Mouse (Mus musculus): ENCODE results near the gene Cep83. TPM values are rescaled to one million over a fixed set of nuclear protein-coding genes. Genes with fewer than 3 reads are reported as not detected.

Gene Cep83
- polyA plus RNA-seq, 1 experiment from 2014 or later, result 25.9 TPM

- no peak overlapping the region for H3K9ac ChIP-seq (replicated peaks; ENCODE audit: low read depth, low read length)
- H3K27ac ChIP-seq (ENCODE audit: low read depth, low read length), result no peak overlapping the region
- no peaks in the 10 kb centered on the region for H3K27me3 ChIP-seq (ENCODE audit: control insufficient read depth, insufficient read depth, low read length)
- no peaks in the 10 kb centered on the region for H3K36me3 ChIP-seq (ENCODE audit: control insufficient read depth, insufficient read depth, low read length)
- no peak for ATAC-seq (ENCODE audit: low read depth)
- WGBS, result 75% methylated on average over 2 of the region's 2 CpGs
- no peak overlapping the region for H3K4me2 ChIP-seq (ENCODE audit: low read depth, low read length)
- no peak overlapping the region for H3K4me3 ChIP-seq (ENCODE audit: low read depth, low read length)
- no peaks in the 10 kb centered on the region for H3K9me3 ChIP-seq (ENCODE audit: control insufficient read depth, low read length)
- no peaks in the 10 kb centered on the region for H3K4me1 ChIP-seq (ENCODE audit: control insufficient read depth, insufficient read depth, low read length)
These were observed 51.8 kb downstream of the Cep83 start for GRCm38 (mm10) chr10:94740221-94740620.

DNA sequence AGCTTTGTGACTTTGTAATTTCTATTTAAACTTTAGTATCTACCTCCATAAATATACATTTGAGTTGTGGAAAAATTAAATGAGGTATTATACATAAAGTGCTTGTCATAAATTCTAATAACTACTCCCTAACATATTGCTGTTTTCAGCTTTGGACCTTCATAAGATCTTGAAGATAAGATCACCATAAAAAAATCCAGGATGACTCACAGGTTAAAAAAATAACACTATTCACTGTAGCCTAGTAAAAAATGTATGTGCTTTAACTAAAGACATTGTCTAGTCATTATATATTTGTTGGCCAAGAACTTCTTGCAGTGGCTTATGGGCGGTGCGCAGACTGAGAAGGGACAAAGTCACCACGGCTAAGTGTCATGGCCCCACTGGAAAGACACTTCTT, 53.0 kb downstream of the Cep83 start:
- no peak overlapping the region for H3K27ac ChIP-seq (ENCODE audit: low read depth, low read length)
- no peak overlapping the region for H3K4me3 ChIP-seq (ENCODE audit: low read depth, low read length)
- H3K4me2 ChIP-seq (ENCODE audit: low read depth, low read length), result no peak overlapping the region
- no peaks in the 10 kb centered on the region for H3K4me1 ChIP-seq (ENCODE audit: control insufficient read depth, insufficient read depth, low read length)
- no peaks in the 10 kb centered on the region for H3K36me3 ChIP-seq (ENCODE audit: control insufficient read depth, insufficient read depth, low read length)
- WGBS, result 99% methylated on average over 3 of the region's 3 CpGs
- H3K9ac ChIP-seq (replicated peaks; ENCODE audit: low read depth, low read length), result no peak overlapping the region
- H3K9me3 ChIP-seq (ENCODE audit: control insufficient read depth, low read length), result no peaks in the 10 kb centered on the region
- no peaks in the 10 kb centered on the region for H3K27me3 ChIP-seq (ENCODE audit: control insufficient read depth, insufficient read depth, low read length)
- ATAC-seq (ENCODE audit: low read depth), result no peak

GRCm38 (mm10) chr10:94747011-94747410, 58.6 kb downstream of the Cep83 start:
- Histone ChIP-seq H3K36me3 (ENCODE audit: control insufficient read depth, insufficient read depth, low read length) (no peaks in the 10 kb centered on the region), H3K4me2 (ENCODE audit: low read depth, low read length) (no peak overlapping the region), H3K27me3 (ENCODE audit: control insufficient read depth, insufficient read depth, low read length) (no peaks in the 10 kb centered on the region), H3K9ac (replicated peaks; ENCODE audit: low read depth, low read length) (no peak overlapping the region), H3K4me3 (ENCODE audit: low read depth, low read length) (no peak overlapping the region), H3K27ac (ENCODE audit: low read depth, low read length) (no peak overlapping the region), H3K4me1 (ENCODE audit: control insufficient read depth, insufficient read depth, low read length) (no peaks in the 10 kb centered on the region), H3K9me3 (ENCODE audit: control insufficient read depth, low read length) (no peaks in the 10 kb centered on the region)
- 80% methylated on average over 2 of the region's 2 CpGs for WGBS
- ATAC-seq (ENCODE audit: low read depth), result no peak

DNA sequence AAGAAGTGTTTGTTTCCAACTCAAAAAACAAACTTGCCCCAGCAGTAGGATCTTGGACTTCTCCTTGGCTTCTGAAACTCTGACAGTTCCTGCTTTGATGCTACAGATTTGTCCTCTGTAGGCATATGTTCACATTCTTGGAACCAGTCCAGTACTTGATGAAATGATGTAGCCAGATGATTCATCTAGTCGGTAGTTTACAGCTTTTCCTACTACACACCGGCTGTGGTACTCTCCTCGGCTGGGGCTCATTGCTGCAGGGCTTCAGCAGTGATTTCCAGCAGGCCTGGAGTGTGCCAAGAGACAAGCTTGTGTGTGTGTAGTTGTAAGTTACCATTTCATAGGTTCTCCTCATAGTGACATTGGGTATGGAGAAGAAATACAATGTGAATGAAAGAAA, 83.0 kb downstream of the Cep83 start:
- H3K27ac ChIP-seq (ENCODE audit: low read depth, low read length), result no peak overlapping the region
- H3K4me1 ChIP-seq (ENCODE audit: control insufficient read depth, insufficient read depth, low read length), result no peaks in the 10 kb centered on the region
- no peak overlapping the region for H3K4me3 ChIP-seq (ENCODE audit: low read depth, low read length)
- ATAC-seq (ENCODE audit: low read depth), result no peak
- no peaks in the 10 kb centered on the region for H3K27me3 ChIP-seq (ENCODE audit: control insufficient read depth, insufficient read depth, low read length)
- H3K36me3 ChIP-seq (ENCODE audit: control insufficient read depth, insufficient read depth, low read length), result no peaks in the 10 kb centered on the region
- no peaks in the 10 kb centered on the region for H3K9me3 ChIP-seq (ENCODE audit: control insufficient read depth, low read length)
- no peak overlapping the region for H3K4me2 ChIP-seq (ENCODE audit: low read depth, low read length)
- WGBS, result 61% methylated on average over 3 of the region's 3 CpGs
- no peak overlapping the region for H3K9ac ChIP-seq (replicated peaks; ENCODE audit: low read depth, low read length)

DNA sequence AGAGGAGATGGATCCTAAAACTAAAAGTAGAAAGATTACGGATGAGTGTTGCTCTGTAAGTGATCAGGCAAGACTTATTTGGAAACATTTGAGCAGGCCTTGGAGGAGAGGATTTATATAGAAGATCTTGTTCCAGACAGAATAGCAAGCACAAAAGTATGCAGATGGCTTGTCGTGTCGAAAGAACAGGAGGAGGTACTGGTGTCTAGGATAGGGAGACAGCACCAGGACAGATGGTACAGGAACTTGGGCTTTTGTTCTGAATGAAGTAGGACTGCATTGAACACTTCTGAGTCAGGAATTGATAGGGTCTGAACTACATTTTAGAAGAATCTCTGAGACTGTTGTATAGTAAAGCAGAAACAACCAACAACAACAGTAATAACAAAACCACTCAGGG, 89.1 kb downstream of the Cep83 start:
- Histone ChIP-seq H3K4me2 (ENCODE audit: low read depth, low read length) (no peak overlapping the region), H3K4me3 (ENCODE audit: low read depth, low read length) (no peak overlapping the region), H3K9me3 (ENCODE audit: control insufficient read depth, low read length) (no peaks in the 10 kb centered on the region), H3K27ac (ENCODE audit: low read depth, low read length) (no peak overlapping the region), H3K4me1 (ENCODE audit: control insufficient read depth, insufficient read depth, low read length) (no peaks in the 10 kb centered on the region), H3K36me3 (ENCODE audit: control insufficient read depth, insufficient read depth, low read length) (no peaks in the 10 kb centered on the region), H3K27me3 (ENCODE audit: control insufficient read depth, insufficient read depth, low read length) (no peaks in the 10 kb centered on the region), H3K9ac (replicated peaks; ENCODE audit: low read depth, low read length) (no peak overlapping the region)
- ATAC-seq (ENCODE audit: low read depth), result no peak
- 96% methylated on average over 3 of the region's 3 CpGs for WGBS

GRCm38 (mm10) chr10:94779319-94779718, 90.9 kb downstream of the Cep83 start:
- Histone ChIP-seq H3K4me2 (ENCODE audit: low read depth, low read length) (no peak overlapping the region), H3K9ac (replicated peaks; ENCODE audit: low read depth, low read length) (no peak overlapping the region), H3K4me1 (ENCODE audit: control insufficient read depth, insufficient read depth, low read length) (no peaks in the 10 kb centered on the region), H3K36me3 (ENCODE audit: control insufficient read depth, insufficient read depth, low read length) (no peaks in the 10 kb centered on the region), H3K4me3 (ENCODE audit: low read depth, low read length) (no peak overlapping the region), H3K27me3 (ENCODE audit: control insufficient read depth, insufficient read depth, low read length) (no peaks in the 10 kb centered on the region), H3K9me3 (ENCODE audit: control insufficient read depth, low read length) (no peaks in the 10 kb centered on the region), H3K27ac (ENCODE audit: low read depth, low read length) (no peak overlapping the region)
- 96% methylated on average over 4 of the region's 4 CpGs for WGBS
- no peak for ATAC-seq (ENCODE audit: low read depth)

DNA sequence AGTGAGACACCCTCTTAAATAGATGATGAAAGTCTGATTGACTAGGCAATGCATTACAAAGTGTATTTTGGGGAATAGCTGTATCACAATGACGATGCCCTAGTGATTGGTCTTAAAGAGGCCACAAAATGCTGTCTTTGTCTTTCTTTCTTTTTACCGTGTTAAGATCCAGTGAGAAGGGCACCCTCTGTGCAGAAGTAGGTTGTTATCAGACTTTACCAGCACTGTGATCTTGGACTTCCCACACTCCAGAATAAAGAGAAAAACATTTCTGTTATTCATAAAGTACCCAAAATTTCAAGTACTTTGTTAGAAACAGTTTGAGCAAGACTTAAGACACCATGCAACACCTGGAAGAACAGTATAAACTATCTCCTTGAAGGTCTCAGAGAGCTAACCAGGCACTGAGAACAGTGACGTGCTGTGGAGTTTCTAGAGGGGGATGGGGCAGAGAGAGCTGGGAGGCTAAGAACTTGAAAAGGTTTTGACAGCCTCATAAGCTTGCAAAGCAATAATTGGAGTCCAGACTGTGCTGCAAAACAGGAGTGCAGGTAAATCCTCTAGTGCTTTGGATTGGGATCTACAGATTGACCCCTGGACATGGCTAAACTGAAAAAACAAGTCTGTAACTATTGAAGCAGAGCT, 92.3 kb downstream of the Cep83 start:
- H3K4me2 ChIP-seq (ENCODE audit: low read depth, low read length), result no peak overlapping the region
- WGBS, result 86% methylated on average over 3 of the region's 3 CpGs
- H3K4me3 ChIP-seq (ENCODE audit: low read depth, low read length), result no peak overlapping the region
- H3K9me3 ChIP-seq (ENCODE audit: control insufficient read depth, low read length), result no peaks in the 10 kb centered on the region
- no peak overlapping the region for H3K27ac ChIP-seq (ENCODE audit: low read depth, low read length)
- no peak overlapping the region for H3K9ac ChIP-seq (replicated peaks; ENCODE audit: low read depth, low read length)
- H3K36me3 ChIP-seq (ENCODE audit: control insufficient read depth, insufficient read depth, low read length), result no peaks in the 10 kb centered on the region
- no peak for ATAC-seq (ENCODE audit: low read depth)
- H3K27me3 ChIP-seq (ENCODE audit: control insufficient read depth, insufficient read depth, low read length), result no peaks in the 10 kb centered on the region
- H3K4me1 ChIP-seq (ENCODE audit: control insufficient read depth, insufficient read depth, low read length), result no peaks in the 10 kb centered on the region

DNA sequence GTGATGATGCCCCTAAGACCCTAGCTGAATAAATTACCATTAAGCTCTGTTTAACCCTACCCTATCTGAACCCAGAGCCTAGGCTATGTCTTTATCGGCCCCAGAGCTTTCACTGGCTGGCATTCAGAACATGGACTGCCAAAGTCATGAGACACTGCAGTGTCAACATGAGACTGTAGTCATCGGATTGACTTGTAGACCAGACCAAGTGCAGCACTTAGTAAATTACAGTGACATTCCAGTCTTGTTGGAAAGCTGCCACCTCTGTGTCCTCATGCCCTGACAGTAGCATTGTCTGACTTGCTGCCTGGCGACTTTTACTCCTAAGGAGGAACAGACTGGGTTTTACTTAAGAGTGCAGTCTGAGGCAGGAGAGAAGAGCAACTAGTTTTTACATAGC, 100.8 kb downstream of the Cep83 start:
- H3K4me2 ChIP-seq (ENCODE audit: low read depth, low read length), result no peak overlapping the region
- H3K4me3 ChIP-seq (ENCODE audit: low read depth, low read length), result no peak overlapping the region
- H3K9me3 ChIP-seq (ENCODE audit: control insufficient read depth, low read length), result no peaks in the 10 kb centered on the region
- ATAC-seq (ENCODE audit: low read depth), result no peak
- H3K27me3 ChIP-seq (ENCODE audit: control insufficient read depth, insufficient read depth, low read length), result no peaks in the 10 kb centered on the region
- WGBS, result 64% methylated on average over 3 of the region's 3 CpGs
- H3K9ac ChIP-seq (replicated peaks; ENCODE audit: low read depth, low read length), result no peak overlapping the region
- H3K27ac ChIP-seq (ENCODE audit: low read depth, low read length), result no peak overlapping the region
- peaks cover 6% of the 10 kb centered on the region; the same call in 1 of the 2 replicates for H3K36me3 ChIP-seq (ENCODE audit: control insufficient read depth, insufficient read depth, low read length)
- H3K4me1 ChIP-seq (ENCODE audit: control insufficient read depth, insufficient read depth, low read length), result no peaks in the 10 kb centered on the region

DNA sequence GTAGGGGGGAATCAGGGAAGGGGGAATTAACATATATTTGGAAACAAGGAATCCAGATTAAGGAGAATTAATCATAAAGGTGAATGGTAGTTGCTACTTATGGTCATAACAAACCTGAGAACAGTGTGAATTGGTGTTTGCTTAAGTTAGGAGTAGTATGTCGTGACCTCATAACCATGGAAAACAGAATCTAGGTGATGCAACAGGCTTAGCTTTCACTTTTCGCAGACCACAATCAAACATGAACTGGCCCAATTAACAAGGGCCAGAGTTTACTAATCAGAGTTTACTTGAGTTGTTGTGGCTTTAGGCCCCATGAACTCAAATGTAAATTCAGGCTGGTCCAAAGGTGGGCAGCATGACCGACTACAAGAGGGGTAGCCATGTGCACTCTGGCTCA, 105.5 kb downstream of the Cep83 start:
- no peak overlapping the region for H3K4me3 ChIP-seq (ENCODE audit: low read depth, low read length)
- H3K27me3 ChIP-seq (ENCODE audit: control insufficient read depth, insufficient read depth, low read length), result no peaks in the 10 kb centered on the region
- no peak overlapping the region for H3K4me2 ChIP-seq (ENCODE audit: low read depth, low read length)
- no peak overlapping the region for H3K27ac ChIP-seq (ENCODE audit: low read depth, low read length)
- H3K4me1 ChIP-seq (ENCODE audit: control insufficient read depth, insufficient read depth, low read length), result no peaks in the 10 kb centered on the region
- no peaks in the 10 kb centered on the region for H3K9me3 ChIP-seq (ENCODE audit: control insufficient read depth, low read length)
- no peak overlapping the region for H3K9ac ChIP-seq (replicated peaks; ENCODE audit: low read depth, low read length)
- ATAC-seq (ENCODE audit: low read depth), result no peak
- H3K36me3 ChIP-seq (ENCODE audit: control insufficient read depth, insufficient read depth, low read length), result peaks cover 13% of the 10 kb centered on the region; the same call in 1 of the 2 replicates
- 96% methylated on average over 3 of the region's 3 CpGs for WGBS

Data from neural tube, embryonic 14.5 days (tissue).